Mouse (Mus musculus) layer of hippocampus, adult 11-12 months (tissue): ENCODE measurements around the gene Itpripl1.
"Not testable (repeated sequence)": the region's sequence is repeated elsewhere in the genome, so short reads cannot be mapped to it uniquely, and the experiment has no call there.

Experiments
- DNase-seq: peaks from one replicate; pipeline ENCODE4 v3.0.0; 2022; ENCODE audit warnings: low spot score

The Itpripl1 gene

GRCm38 (mm10) chr2:127143158-127144063 lies at the start of gene Itpripl1:
Itpripl1 (minus strand) TSS chr2:127143442.
- peak; percentile 33 for DNase-seq

GRCm38 (mm10) chr2:127189574-127189973 lies 46.3 kb upstream of the Itpripl1 start:
- DNase-seq = no peak

GRCm38 (mm10) chr2:127182598-127183381 lies 39.5 kb upstream of the Itpripl1 start:
- DNase-seq = peak; percentile 88

GRCm38 (mm10) chr2:127166261-127166660 lies 23.0 kb upstream of the Itpripl1 start:
- DNase-seq = peak; percentile 32

GRCm38 (mm10) chr2:127165675-127166074 lies 22.4 kb upstream of the Itpripl1 start:
- no peak for DNase-seq

GRCm38 (mm10) chr2:127145699-127146098 lies 2.5 kb upstream of the Itpripl1 start:
- no peak for DNase-seq

- no peak for DNase-seq
Measured at GRCm38 (mm10) chr2:127142577-127143157, 575 bp downstream of the Itpripl1 start.

- no peak for DNase-seq
Measured at GRCm38 (mm10) chr2:127142031-127142430, 1.2 kb downstream of the Itpripl1 start.

- no peak for DNase-seq
Measured at GRCm38 (mm10) chr2:127140011-127140410, 3.2 kb downstream of the Itpripl1 start.

GRCm38 (mm10) chr2:127139605-127140004 lies 3.6 kb downstream of the Itpripl1 start:
- no peak for DNase-seq

GRCm38 (mm10) chr2:127139094-127139493 lies 4.1 kb downstream of the Itpripl1 start:
- no peak for DNase-seq

- no peak for DNase-seq
Measured at GRCm38 (mm10) chr2:127138449-127138848, 4.8 kb downstream of the Itpripl1 start.

- no peak for DNase-seq
Measured at GRCm38 (mm10) chr2:127137838-127138420, 5.3 kb downstream of the Itpripl1 start.

GRCm38 (mm10) chr2:127136979-127137378 lies 6.3 kb downstream of the Itpripl1 start:
- DNase-seq = peak; percentile 48

GRCm38 (mm10) chr2:127135255-127135654 lies 8.0 kb downstream of the Itpripl1 start:
- not testable (repeated sequence) for DNase-seq

- peak; percentile 91 for DNase-seq
Measured at GRCm38 (mm10) chr2:127133621-127134461, 9.4 kb downstream of the Itpripl1 start, which contains the start of gene Ncaph. Ncaph (minus strand) TSS chr2:127133954.

GRCm38 (mm10) chr2:127131353-127131752 lies 11.9 kb downstream of the Itpripl1 start:
- DNase-seq = no peak

- no peak for DNase-seq
Measured at GRCm38 (mm10) chr2:127128926-127129325, 14.3 kb downstream of the Itpripl1 start.

- DNase-seq = no peak
Measured at GRCm38 (mm10) chr2:127121591-127122235, 21.5 kb downstream of the Itpripl1 start.

- DNase-seq = no peak
Measured at GRCm38 (mm10) chr2:127108986-127109385, 34.3 kb downstream of the Itpripl1 start.

- no peak for DNase-seq
Measured at GRCm38 (mm10) chr2:127092000-127092399, 51.2 kb downstream of the Itpripl1 start.
